Mouse (Mus musculus): Measurements from ENCODE around the gene Olfr532. TPM values are rescaled to one million over a fixed set of nuclear protein-coding genes. Genes with fewer than 3 reads are reported as not detected.
"Not testable (repeated sequence)": the region's sequence is repeated elsewhere in the genome, so short reads cannot be mapped to it uniquely, and the experiment has no call there.

Olfr532 gene
- total RNA-seq (2014; rRNA removed) = not detected in 2 replicates
- not detected in 2 replicates for polyA plus RNA-seq (2015; fragmentation: Nextera tagmentation; extraction: Ambion mirVana)

DNA sequence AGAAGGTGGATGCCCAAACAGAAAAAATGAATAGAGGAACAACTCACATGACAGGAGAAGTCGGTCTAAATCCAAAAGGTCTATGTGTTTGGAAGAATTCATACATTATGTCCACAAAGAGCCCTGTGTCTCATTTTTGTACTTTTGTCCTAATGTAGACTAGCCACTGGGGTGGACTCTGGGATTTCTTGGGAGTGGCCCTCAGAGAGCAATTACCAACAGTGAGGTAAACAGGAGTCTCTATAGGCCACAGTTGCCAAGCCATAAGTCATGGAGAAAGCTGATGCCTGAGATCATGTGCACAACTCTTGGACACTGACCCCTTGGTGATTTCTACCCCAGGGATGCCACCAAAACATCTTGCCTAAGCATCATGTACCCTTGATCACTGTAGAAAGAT, at the start of gene Olfr532:
Gene Olfr532, minus strand, starts transcription at position 101 of the 400 bp plus-strand sequence.
- no peak within 1 kb of the TSS for H3K4me2 ChIP-seq (ENCODE audit: low read depth, low read length)
- no peak for TF ChIP-seq CTCF (IDR thresholded peaks at IDR 0.05; ENCODE audit: low read depth)
- H3K36me3 ChIP-seq (ENCODE audit: insufficient read depth, low read length) = no peaks in the 10 kb centered on the region
- H3K27ac ChIP-seq = no peak within 1 kb of the TSS
- H3K4me3 ChIP-seq (ENCODE audit: low read length) = no peak within 1 kb of the TSS
- no peaks in the 10 kb centered on the region for H3K9me3 ChIP-seq (ENCODE audit: low read length)
- no peaks in the 10 kb centered on the region for H3K27me3 ChIP-seq (ENCODE audit: insufficient read depth, low read length)
- DNase-seq (ENCODE audit: low spot score) (no peak), ATAC-seq (no peak)
- 87% methylated on average over 1 of the region's 1 CpGs for WGBS
- no peak within 1 kb of the TSS for H3K9ac ChIP-seq (replicated peaks; ENCODE audit: low read length)
- H3K4me1 ChIP-seq (ENCODE audit: insufficient read depth, low read length) = no peaks in the 10 kb centered on the region

DNA sequence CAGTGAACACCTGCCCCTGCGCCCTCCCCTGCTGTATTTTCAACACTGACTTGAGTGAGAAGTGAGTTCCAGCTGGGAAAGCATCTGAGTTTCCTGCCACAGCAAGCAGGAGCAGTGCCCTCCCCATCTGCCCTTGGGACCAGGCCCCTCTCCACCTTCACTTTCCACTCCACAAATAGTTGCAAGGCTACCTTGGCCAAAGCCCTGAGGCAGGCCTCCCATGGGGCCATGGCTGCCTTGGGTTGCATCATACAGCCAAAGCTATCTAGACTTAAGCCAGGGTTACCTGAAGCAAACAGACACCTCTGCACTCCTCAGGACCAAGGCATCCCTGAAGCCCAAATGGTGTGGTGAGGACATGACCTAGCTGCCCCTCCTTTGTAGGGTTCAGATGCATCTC, 41.6 kb upstream of the Olfr532 start, which contains the start of gene Olfr533:
Gene Olfr533, plus strand, starts transcription at position 301 of the 400 bp plus-strand sequence.
- not testable (repeated sequence) for H3K4me3 ChIP-seq (ENCODE audit: low read length); H3K27me3 ChIP-seq (ENCODE audit: insufficient read depth, low read length); DNase-seq (ENCODE audit: low spot score); H3K9me3 ChIP-seq (ENCODE audit: low read length); ATAC-seq; H3K9ac ChIP-seq (replicated peaks; ENCODE audit: low read length); H3K36me3 ChIP-seq (ENCODE audit: insufficient read depth, low read length); H3K4me1 ChIP-seq (ENCODE audit: insufficient read depth, low read length); H3K4me2 ChIP-seq (ENCODE audit: low read depth, low read length); H3K27ac ChIP-seq
- WGBS = 75% methylated on average over 1 of the region's 1 CpGs

DNA sequence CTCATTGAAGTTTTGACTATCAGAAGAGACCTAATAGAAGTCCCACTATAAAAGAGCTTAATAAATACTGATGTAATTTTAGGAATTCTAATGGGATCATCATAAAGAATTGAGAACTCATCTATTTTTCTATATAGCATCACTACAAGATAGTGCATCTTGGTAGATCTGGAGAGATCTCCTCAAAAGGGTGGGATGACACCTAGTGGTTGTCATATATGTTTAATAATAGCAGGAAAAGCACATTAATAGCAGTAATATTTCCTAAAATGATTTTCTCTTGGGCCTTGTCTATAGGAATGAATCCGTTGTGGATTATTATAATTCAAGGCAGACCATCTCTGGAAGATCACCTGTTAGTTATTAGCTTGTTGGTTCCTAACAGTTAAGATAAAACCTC, 21.7 kb upstream of the Olfr532 start:
- Histone ChIP-seq H3K4me2 (ENCODE audit: low read depth, low read length) (no peak overlapping the region), H3K9me3 (ENCODE audit: low read length) (no peaks in the 10 kb centered on the region), H3K36me3 (ENCODE audit: insufficient read depth, low read length) (no peaks in the 10 kb centered on the region), H3K4me1 (ENCODE audit: insufficient read depth, low read length) (no peaks in the 10 kb centered on the region), H3K27ac (no peak overlapping the region), H3K9ac (replicated peaks; ENCODE audit: low read length) (no peak overlapping the region), H3K27me3 (ENCODE audit: insufficient read depth, low read length) (no peaks in the 10 kb centered on the region), H3K4me3 (ENCODE audit: low read length) (no peak overlapping the region)
- WGBS = 78% methylated on average over 1 of the region's 1 CpGs
- no peak for DNase-seq (ENCODE audit: low spot score)
- TF ChIP-seq CTCF (IDR thresholded peaks at IDR 0.05; ENCODE audit: low read depth) = no peak
- ATAC-seq = no peak

GRCm38 (mm10) chr7:140402818-140403217, 18.6 kb downstream of the Olfr532 start, which contains the start of gene Olfr531:
Gene Olfr531 (minus strand): TSS chr7:140402918.
- Histone ChIP-seq H3K9ac (replicated peaks; ENCODE audit: low read length) (no peak within 1 kb of the TSS), H3K36me3 (ENCODE audit: insufficient read depth, low read length) (no peaks in the 10 kb centered on the region), H3K27ac (no peak within 1 kb of the TSS), H3K27me3 (ENCODE audit: insufficient read depth, low read length) (no peaks in the 10 kb centered on the region), H3K4me3 (ENCODE audit: low read length) (no peak within 1 kb of the TSS), H3K4me2 (ENCODE audit: low read depth, low read length) (no peak within 1 kb of the TSS), H3K4me1 (ENCODE audit: insufficient read depth, low read length) (no peaks in the 10 kb centered on the region), H3K9me3 (ENCODE audit: low read length) (no peaks in the 10 kb centered on the region)
- TF ChIP-seq CTCF (IDR thresholded peaks at IDR 0.05; ENCODE audit: low read depth) = no peak
- no peak for ATAC-seq
- no peak for DNase-seq (ENCODE audit: low spot score)
- 87% methylated on average over 1 of the region's 1 CpGs for WGBS

DNA sequence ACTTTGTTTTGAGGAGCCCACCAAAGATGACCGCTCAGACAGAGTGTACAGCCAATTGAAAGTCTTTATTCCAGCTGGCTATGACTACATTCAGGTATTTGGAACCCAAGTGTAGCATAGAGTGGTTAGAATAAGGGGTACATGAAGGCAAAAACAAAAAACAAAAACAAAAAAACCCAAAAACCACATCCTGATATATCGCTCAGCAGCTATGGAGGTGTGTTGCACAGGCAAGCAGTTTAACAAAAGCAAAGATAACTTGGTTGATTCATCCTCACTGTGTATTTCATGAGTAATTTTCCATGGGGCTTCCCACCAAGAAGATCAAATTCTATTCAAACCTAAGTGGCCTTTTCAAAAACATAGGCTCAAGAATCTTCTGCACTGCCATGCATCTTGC, 44.5 kb downstream of the Olfr532 start:
- Histone ChIP-seq H3K4me1 (ENCODE audit: insufficient read depth, low read length) (no peaks in the 10 kb centered on the region), H3K9ac (replicated peaks; ENCODE audit: low read length) (no peak overlapping the region), H3K4me2 (ENCODE audit: low read depth, low read length) (no peak overlapping the region), H3K4me3 (ENCODE audit: low read length) (no peak overlapping the region), H3K27ac (no peak overlapping the region), H3K36me3 (ENCODE audit: insufficient read depth, low read length) (no peaks in the 10 kb centered on the region), H3K9me3 (ENCODE audit: low read length) (no peaks in the 10 kb centered on the region), H3K27me3 (ENCODE audit: insufficient read depth, low read length) (no peaks in the 10 kb centered on the region)
- TF ChIP-seq CTCF (IDR thresholded peaks at IDR 0.05; ENCODE audit: low read depth) = no peak
- DNase-seq (ENCODE audit: low spot score) (no peak), ATAC-seq (no peak)
- 94% methylated on average over 2 of the region's 2 CpGs for whole genome bisulfite sequencing

- H3K4me3 ChIP-seq (ENCODE audit: low read length) = no peak within 1 kb of the TSS
- ATAC-seq (no peak), DNase-seq (ENCODE audit: low spot score) (no peak)
- H3K27me3 ChIP-seq (ENCODE audit: insufficient read depth, low read length) = no peaks in the 10 kb centered on the region
- 41% methylated on average over 1 of the region's 1 CpGs for WGBS
- no peaks in the 10 kb centered on the region for H3K9me3 ChIP-seq (ENCODE audit: low read length)
- H3K4me1 ChIP-seq (ENCODE audit: insufficient read depth, low read length) = no peaks in the 10 kb centered on the region
- TF ChIP-seq CTCF (IDR thresholded peaks at IDR 0.05; ENCODE audit: low read depth) = no peak
- no peaks in the 10 kb centered on the region for H3K36me3 ChIP-seq (ENCODE audit: insufficient read depth, low read length)
- no peak within 1 kb of the TSS for H3K9ac ChIP-seq (replicated peaks; ENCODE audit: low read length)
- H3K27ac ChIP-seq = no peak within 1 kb of the TSS
- H3K4me2 ChIP-seq (ENCODE audit: low read depth, low read length) = no peak within 1 kb of the TSS
These were observed 45.2 kb downstream of the Olfr532 start, which contains the start of gene Olfr530 for GRCm38 (mm10) chr7:140376231-140376630. Gene Olfr530 (minus strand): TSS chr7:140376331.

- Histone ChIP-seq H3K27me3 (ENCODE audit: insufficient read depth, low read length) (no peaks in the 10 kb centered on the region), H3K9ac (replicated peaks; ENCODE audit: low read length) (no peak overlapping the region), H3K4me3 (ENCODE audit: low read length) (no peak overlapping the region), H3K36me3 (ENCODE audit: insufficient read depth, low read length) (no peaks in the 10 kb centered on the region), H3K9me3 (ENCODE audit: low read length) (no peaks in the 10 kb centered on the region), H3K4me1 (ENCODE audit: insufficient read depth, low read length) (no peaks in the 10 kb centered on the region), H3K27ac (no peak overlapping the region), H3K4me2 (ENCODE audit: low read depth, low read length) (no peak overlapping the region)
- DNase-seq (ENCODE audit: low spot score) = no peak
- no peak for ATAC-seq
- TF ChIP-seq CTCF (IDR thresholded peaks at IDR 0.05; ENCODE audit: low read depth) = no peak
- 86% methylated on average over 4 of the region's 4 CpGs for WGBS
These were observed 47.1 kb downstream of the Olfr532 start for GRCm38 (mm10) chr7:140374300-140374699.

Other genes starting within 250 kb of the Olfr532 start
- not detected in 2 replicates for gene Olfr523, start 248.4 kb downstream of the Olfr532 start, total RNA-seq (2014; rRNA removed)
- not detected in 2 replicates for gene Olfr523, start 248.4 kb downstream of the Olfr532 start, polyA plus RNA-seq (2015; fragmentation: Nextera tagmentation; extraction: Ambion mirVana)
- gene Olfr524, start 215.7 kb downstream of the Olfr532 start, total RNA-seq (2014; rRNA removed) = not detected in 2 replicates
- gene Olfr524, start 215.7 kb downstream of the Olfr532 start, polyA plus RNA-seq (2015; fragmentation: Nextera tagmentation; extraction: Ambion mirVana) = not detected in 2 replicates
- not detected in 2 replicates for gene Cd163l1, start 203.4 kb downstream of the Olfr532 start, total RNA-seq (2014; rRNA removed)
- not detected in 2 replicates for gene Cd163l1, start 203.4 kb downstream of the Olfr532 start, polyA plus RNA-seq (2015; fragmentation: Nextera tagmentation; extraction: Ambion mirVana)
- not detected in 2 replicates for gene 5830411N06Rik, start 174.4 kb downstream of the Olfr532 start, total RNA-seq (2014; rRNA removed)
- 0.10 TPM in 1 of 2 replicates, not detected in the other for gene 5830411N06Rik, start 174.4 kb downstream of the Olfr532 start, polyA plus RNA-seq (2015; fragmentation: Nextera tagmentation; extraction: Ambion mirVana)
- gene Olfr525, start 100.8 kb downstream of the Olfr532 start, total RNA-seq (2014; rRNA removed) = not detected in 2 replicates
- gene Olfr525, start 100.8 kb downstream of the Olfr532 start, polyA plus RNA-seq (2015; fragmentation: Nextera tagmentation; extraction: Ambion mirVana) = not detected in 2 replicates
- gene Olfr527, start 87.6 kb downstream of the Olfr532 start, total RNA-seq (2014; rRNA removed) = not detected in 2 replicates
- gene Olfr527, start 87.6 kb downstream of the Olfr532 start, polyA plus RNA-seq (2015; fragmentation: Nextera tagmentation; extraction: Ambion mirVana) = not detected in 2 replicates
- gene Olfr60, start 60.0 kb downstream of the Olfr532 start, total RNA-seq (2014; rRNA removed) = not detected in 2 replicates
- not detected in 2 replicates for gene Olfr60, start 60.0 kb downstream of the Olfr532 start, polyA plus RNA-seq (2015; fragmentation: Nextera tagmentation; extraction: Ambion mirVana)
- gene Olfr530, start 45.3 kb downstream of the Olfr532 start, total RNA-seq (2014; rRNA removed) = not detected in 2 replicates
- not detected in 2 replicates for gene Olfr530, start 45.3 kb downstream of the Olfr532 start, polyA plus RNA-seq (2015; fragmentation: Nextera tagmentation; extraction: Ambion mirVana)
- gene Olfr531, start 18.7 kb downstream of the Olfr532 start, total RNA-seq (2014; rRNA removed) = not detected in 2 replicates
- gene Olfr531, start 18.7 kb downstream of the Olfr532 start, polyA plus RNA-seq (2015; fragmentation: Nextera tagmentation; extraction: Ambion mirVana) = not detected in 2 replicates
- not detected in 2 replicates for gene Olfr533, start 41.7 kb upstream of the Olfr532 start, total RNA-seq (2014; rRNA removed)
- gene Olfr533, start 41.7 kb upstream of the Olfr532 start, polyA plus RNA-seq (2015; fragmentation: Nextera tagmentation; extraction: Ambion mirVana) = not detected in 2 replicates
- not detected in 2 replicates for gene Olfr535, start 62.6 kb upstream of the Olfr532 start, total RNA-seq (2014; rRNA removed)
- gene Olfr535, start 62.6 kb upstream of the Olfr532 start, polyA plus RNA-seq (2015; fragmentation: Nextera tagmentation; extraction: Ambion mirVana) = not detected in 2 replicates
- not detected in 2 replicates for gene Olfr536, start 85.8 kb upstream of the Olfr532 start, total RNA-seq (2014; rRNA removed)
- not detected in 2 replicates for gene Olfr536, start 85.8 kb upstream of the Olfr532 start, polyA plus RNA-seq (2015; fragmentation: Nextera tagmentation; extraction: Ambion mirVana)
- gene Olfr538, start 146.2 kb upstream of the Olfr532 start, total RNA-seq (2014; rRNA removed) = not detected in 2 replicates
- gene Olfr538, start 146.2 kb upstream of the Olfr532 start, polyA plus RNA-seq (2015; fragmentation: Nextera tagmentation; extraction: Ambion mirVana) = not detected in 2 replicates
- not detected in 2 replicates for gene Olfr46, start 179.6 kb upstream of the Olfr532 start, total RNA-seq (2014; rRNA removed)
- gene Olfr46, start 179.6 kb upstream of the Olfr532 start, polyA plus RNA-seq (2015; fragmentation: Nextera tagmentation; extraction: Ambion mirVana) = 0.03 TPM in 1 of 2 replicates, not detected in the other
- not detected in 2 replicates for gene Olfr61, start 207.3 kb upstream of the Olfr532 start, total RNA-seq (2014; rRNA removed)
- not detected in 2 replicates for gene Olfr61, start 207.3 kb upstream of the Olfr532 start, polyA plus RNA-seq (2015; fragmentation: Nextera tagmentation; extraction: Ambion mirVana)
- not detected in 2 replicates for gene Olfr53, start 224.8 kb upstream of the Olfr532 start, total RNA-seq (2014; rRNA removed)
- not detected in 2 replicates for gene Olfr53, start 224.8 kb upstream of the Olfr532 start, polyA plus RNA-seq (2015; fragmentation: Nextera tagmentation; extraction: Ambion mirVana)
- 0.05 TPM in 1 of 2 replicates, not detected in the other for gene Olfr539, start 238.3 kb upstream of the Olfr532 start, total RNA-seq (2014; rRNA removed)
- 0.01 TPM in 1 of 2 replicates, not detected in the other for gene Olfr539, start 238.3 kb upstream of the Olfr532 start, polyA plus RNA-seq (2015; fragmentation: Nextera tagmentation; extraction: Ambion mirVana)

Data from hindbrain, postnatal 0 days (tissue).